Mouse (Mus musculus) megakaryocyte, embryonic 14.5 days (primary cell): ENCODE measurements around the gene Unc5b. TPM values are rescaled to one million over a fixed set of nuclear protein-coding genes. Genes with fewer than 3 reads are reported as not detected.

ENCODE experiments used
- H3K27me3 ChIP-seq: replicated peaks from 2 replicates; pipeline ENCODE3; 2012; ENCODE audit warnings: inconsistent platforms
- H3K36me3 ChIP-seq: replicated peaks from 2 replicates; pipeline ENCODE3; 2012; ENCODE audit warnings: low read length, inconsistent platforms, mixed read lengths
- H3K4me1 ChIP-seq: 2 replicates; pipeline ENCODE4 v1.6.1; 2012; ENCODE audit warnings: inconsistent platforms
- H3K4me3 ChIP-seq: replicated peaks from 2 replicates; pipeline ENCODE3; 2012; ENCODE audit warnings: moderate library complexity, mild to moderate bottlenecking, inconsistent platforms
- H3K9me3 ChIP-seq: 2 replicates; pipeline ENCODE4 v1.6.1; 2012; ENCODE audit warnings: inconsistent platforms
- FLI1 ChIP-seq: IDR thresholded peaks from 2 replicates; pipeline ENCODE4 v1.6.1; 2012; ENCODE audit warnings: low read length, inconsistent platforms, mixed read lengths
- GATA1 ChIP-seq: IDR thresholded peaks from 3 replicates; pipeline ENCODE4 v1.6.1; 2012; ENCODE audit warnings: mixed read lengths, low read length, inconsistent platforms, borderline replicate concordance
- polyA plus RNA-seq: library from polyadenylated mRNA; stranded (reverse); fragments of >175 nt; gene quantifications from 2 replicates; pipeline ENCODE4 v1.2.3, GENCODE M21; 2012; ENCODE audit warnings: low replicate concordance; ENCODE audit not compliant: insufficient read depth

Unc5b gene
- polyA plus RNA-seq, 1 experiment = 0.02 TPM

- H3K36me3 ChIP-seq = no peaks in the 10 kb centered on the region
- H3K27me3 ChIP-seq = peaks cover 76% of the 10 kb centered on the region
- no peak for TF ChIP-seq FLI1
- TF ChIP-seq GATA1 = no peak
- H3K4me3 ChIP-seq = no peak overlapping the region
- H3K9me3 ChIP-seq = no peaks in the 10 kb centered on the region
- peaks cover 4% of the 10 kb centered on the region; the same call in 1 of the 2 replicates for H3K4me1 ChIP-seq
These were observed 40.5 kb downstream of the Unc5b start for GRCm38 (mm10) chr10:60790912-60791311.

- peaks cover 66% of the 10 kb centered on the region for H3K27me3 ChIP-seq
- H3K9me3 ChIP-seq = no peaks in the 10 kb centered on the region
- peaks cover 4% of the 10 kb centered on the region; the same call in 1 of the 2 replicates for H3K4me1 ChIP-seq
- no peak overlapping the region for H3K4me3 ChIP-seq
- no peak for TF ChIP-seq GATA1
- TF ChIP-seq FLI1 = no peak
- H3K36me3 ChIP-seq = no peaks in the 10 kb centered on the region
These were observed 43.9 kb downstream of the Unc5b start for GRCm38 (mm10) chr10:60787303-60788074.

- TF ChIP-seq GATA1 (no peak), FLI1 (no peak)
- Histone ChIP-seq H3K4me3 (no peak overlapping the region), H3K36me3 (no peaks in the 10 kb centered on the region), H3K4me1 (no peaks in the 10 kb centered on the region), H3K9me3 (no peaks in the 10 kb centered on the region), H3K27me3 (peaks cover 54% of the 10 kb centered on the region)
These were observed 47.8 kb downstream of the Unc5b start for GRCm38 (mm10) chr10:60783608-60784007.

GRCm38 (mm10) chr10:60779628-60780027 is 51.8 kb downstream of the Unc5b start:
- no peak overlapping the region for H3K4me3 ChIP-seq
- no peaks in the 10 kb centered on the region for H3K9me3 ChIP-seq
- TF ChIP-seq GATA1 (no peak), FLI1 (no peak)
- no peaks in the 10 kb centered on the region; the same call in 1 of the 2 replicates for H3K4me1 ChIP-seq
- H3K27me3 ChIP-seq = peaks cover 49% of the 10 kb centered on the region
- no peaks in the 10 kb centered on the region for H3K36me3 ChIP-seq

GRCm38 (mm10) chr10:60778542-60778941 is 52.8 kb downstream of the Unc5b start:
- H3K9me3 ChIP-seq = no peaks in the 10 kb centered on the region
- no peaks in the 10 kb centered on the region; the same call in 1 of the 2 replicates for H3K4me1 ChIP-seq
- H3K27me3 ChIP-seq = peaks cover 54% of the 10 kb centered on the region

GRCm38 (mm10) chr10:60775473-60775872 is 55.9 kb downstream of the Unc5b start:
- Histone ChIP-seq H3K4me1 (no peaks in the 10 kb centered on the region; the same call in 1 of the 2 replicates), H3K27me3 (peaks cover 58% of the 10 kb centered on the region), H3K4me3 (no peak overlapping the region), H3K9me3 (no peaks in the 10 kb centered on the region), H3K36me3 (no peaks in the 10 kb centered on the region)
- no peak for TF ChIP-seq FLI1
- no peak for TF ChIP-seq GATA1

More at GRCm38 (mm10) chr10:60778542-60778941, 52.8 kb downstream of the Unc5b start:
- Histone ChIP-seq H3K4me3 (no peak overlapping the region), H3K36me3 (no peaks in the 10 kb centered on the region)
- TF ChIP-seq FLI1 (no peak), GATA1 (no peak)

GRCm38 (mm10) chr10:60774616-60775015 is 56.8 kb downstream of the Unc5b start:
- no peaks in the 10 kb centered on the region for H3K36me3 ChIP-seq
- H3K9me3 ChIP-seq = no peaks in the 10 kb centered on the region
- H3K4me1 ChIP-seq = no peaks in the 10 kb centered on the region; the same call in 1 of the 2 replicates
- H3K27me3 ChIP-seq = peaks cover 54% of the 10 kb centered on the region
- H3K4me3 ChIP-seq = no peak overlapping the region
- TF ChIP-seq GATA1 = no peak
- no peak for TF ChIP-seq FLI1

GRCm38 (mm10) chr10:60770855-60771254 is 60.5 kb downstream of the Unc5b start:
- TF ChIP-seq GATA1 = no peak
- no peak for TF ChIP-seq FLI1
- peaks cover 48% of the 10 kb centered on the region for H3K27me3 ChIP-seq
- no peak overlapping the region for H3K4me3 ChIP-seq
- no peaks in the 10 kb centered on the region for H3K36me3 ChIP-seq
- no peaks in the 10 kb centered on the region for H3K9me3 ChIP-seq
- no peaks in the 10 kb centered on the region for H3K4me1 ChIP-seq

- Histone ChIP-seq H3K4me3 (no peak overlapping the region), H3K9me3 (no peaks in the 10 kb centered on the region), H3K36me3 (no peaks in the 10 kb centered on the region), H3K27me3 (peaks cover 53% of the 10 kb centered on the region), H3K4me1 (no peaks in the 10 kb centered on the region)
- TF ChIP-seq FLI1 (no peak), GATA1 (no peak)
These were observed 62.8 kb downstream of the Unc5b start for GRCm38 (mm10) chr10:60768614-60769013.

GRCm38 (mm10) chr10:60767400-60767799 is 64.0 kb downstream of the Unc5b start:
- TF ChIP-seq FLI1 (no peak), GATA1 (no peak)
- H3K9me3 ChIP-seq = no peaks in the 10 kb centered on the region
- peaks cover 55% of the 10 kb centered on the region for H3K27me3 ChIP-seq
- H3K36me3 ChIP-seq = no peaks in the 10 kb centered on the region
- H3K4me1 ChIP-seq = no peaks in the 10 kb centered on the region
- H3K4me3 ChIP-seq = no peak overlapping the region
